Mouse (Mus musculus): ENCODE measurements around the gene Btn1a1. TPM values are rescaled to one million over a fixed set of nuclear protein-coding genes. Genes with fewer than 3 reads are reported as not detected.

The Btn1a1 gene
- total and polyA plus RNA-seq, 2 experiments from 2014 or later, result 0.18 TPM; not detected in 1

DNA sequence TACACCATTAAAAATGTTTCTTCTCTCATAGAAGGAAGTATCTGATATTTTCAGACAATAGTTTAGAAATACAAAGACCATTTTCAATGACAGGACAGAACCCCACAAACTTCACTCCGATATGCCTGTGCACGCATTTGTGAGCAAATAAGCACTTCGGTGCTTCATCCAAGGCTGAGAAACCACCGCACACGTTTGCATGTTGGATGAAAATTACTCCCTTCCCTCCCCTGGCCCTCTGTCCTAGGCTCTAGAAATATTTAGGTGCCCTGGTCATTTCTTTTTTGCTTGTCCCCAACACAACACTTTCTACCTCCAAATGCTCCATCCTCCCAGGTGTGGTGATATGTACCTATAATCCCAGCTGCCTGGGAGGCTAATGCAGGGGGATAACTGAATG lies 35.8 kb upstream of the Btn1a1 start:
- Histone ChIP-seq H3K36me3 (replicated peaks; ENCODE audit: control insufficient read depth, insufficient read depth, low read length) (no peaks in the 10 kb centered on the region), H3K27me3 (ENCODE audit: control insufficient read depth, insufficient read depth, low read length) (no peaks in the 10 kb centered on the region), H3K27ac (ENCODE audit: low read depth) (no peak overlapping the region), H3K4me2 (ENCODE audit: low read depth, low read length) (no peak overlapping the region), H3K4me3 (ENCODE audit: low read depth, low read length) (no peak overlapping the region), H3K9ac (replicated peaks; ENCODE audit: low read depth, low read length) (no peak overlapping the region), H3K4me1 (ENCODE audit: control insufficient read depth, insufficient read depth) (0 out of 2 replicates have a peak, but pooled peaks cover 14% of the 10 kb centered on the region), H3K9me3 (replicated peaks; ENCODE audit: control insufficient read depth, low read length) (no peaks in the 10 kb centered on the region)
- no peak for DNase-seq (ENCODE audit: low spot score)
- no peak for ATAC-seq (ENCODE audit: insufficient read depth, low read depth)
- TF ChIP-seq CTCF (IDR thresholded peaks at IDR 0.05; ENCODE audit: low read depth) (no peak), EP300 (IDR thresholded peaks at IDR 0.05; ENCODE audit: low read depth) (no peak)
- 29% methylated on average over 5 of the region's 5 CpGs for whole genome bisulfite sequencing

DNA sequence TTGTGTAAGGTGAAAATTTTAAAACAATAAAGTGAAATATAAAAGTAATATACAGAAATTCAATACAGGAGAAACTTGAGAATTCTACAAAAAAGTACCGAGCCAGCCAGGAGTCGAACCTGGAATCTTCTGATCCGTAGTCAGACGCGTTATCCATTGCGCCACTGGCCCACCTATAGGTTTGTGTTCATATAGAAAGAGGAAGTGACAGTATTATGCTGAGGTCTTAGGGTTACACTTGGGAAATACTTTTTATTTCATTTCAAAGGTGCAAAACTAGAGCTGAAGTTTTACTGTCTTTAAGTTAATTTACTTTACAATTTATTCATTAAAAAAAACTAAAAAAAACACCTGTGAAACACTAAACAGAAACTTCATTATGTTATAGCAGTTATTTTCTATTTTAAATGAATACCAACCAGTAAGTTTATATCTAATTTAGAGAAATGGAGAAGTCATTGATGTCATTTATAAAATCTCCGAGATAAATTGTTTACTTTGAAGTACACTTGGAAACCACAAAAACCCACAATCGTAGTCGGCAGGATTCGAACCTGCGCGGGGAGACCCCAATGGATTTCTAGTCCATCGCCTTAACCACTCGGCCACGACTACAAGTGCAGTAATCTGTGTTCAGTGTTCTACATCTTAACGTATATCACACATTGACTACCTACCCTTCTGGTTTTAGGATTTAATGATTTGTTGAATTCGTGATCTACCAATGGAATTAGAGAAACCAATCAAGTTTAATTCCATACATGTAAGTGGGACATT lies 34.9 kb upstream of the Btn1a1 start:
- H3K4me1 ChIP-seq (ENCODE audit: control insufficient read depth, insufficient read depth), result 0 out of 2 replicates have a peak, but pooled peaks cover 12% of the 10 kb centered on the region

DNA sequence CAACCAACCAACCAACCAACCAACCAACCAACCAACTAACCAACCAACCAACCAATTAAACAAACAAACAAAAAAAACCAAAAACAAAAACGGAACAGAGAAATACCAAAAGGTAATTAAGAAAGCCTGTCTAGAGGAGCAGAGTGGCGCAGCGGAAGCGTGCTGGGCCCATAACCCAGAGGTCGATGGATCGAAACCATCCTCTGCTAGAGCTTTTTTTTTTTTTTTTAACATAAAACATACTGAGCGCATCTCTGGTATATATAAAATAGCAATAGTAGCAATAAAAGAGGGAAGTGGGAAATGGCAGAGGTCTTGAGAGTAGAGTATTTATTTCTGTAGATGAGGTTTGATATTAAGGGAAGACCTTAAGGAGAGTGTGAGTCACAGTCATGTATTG lies 34.2 kb upstream of the Btn1a1 start:
- TF ChIP-seq CTCF (IDR thresholded peaks at IDR 0.05; ENCODE audit: low read depth), result no peak
- no peak for TF ChIP-seq EP300 (IDR thresholded peaks at IDR 0.05; ENCODE audit: low read depth)
- no peak overlapping the region for H3K9ac ChIP-seq (replicated peaks; ENCODE audit: low read depth, low read length)
- no peaks in the 10 kb centered on the region for H3K36me3 ChIP-seq (replicated peaks; ENCODE audit: control insufficient read depth, insufficient read depth, low read length)
- no peak overlapping the region for H3K4me3 ChIP-seq (ENCODE audit: low read depth, low read length)
- H3K4me1 ChIP-seq (ENCODE audit: control insufficient read depth, insufficient read depth), result 0 out of 2 replicates have a peak, but pooled peaks cover 9% of the 10 kb centered on the region
- no peaks in the 10 kb centered on the region for H3K27me3 ChIP-seq (ENCODE audit: control insufficient read depth, insufficient read depth, low read length)
- ATAC-seq (ENCODE audit: insufficient read depth, low read depth) (no peak), DNase-seq (ENCODE audit: low spot score) (no peak)
- WGBS, result 39% methylated on average over 7 of the region's 7 CpGs
- H3K9me3 ChIP-seq (replicated peaks; ENCODE audit: control insufficient read depth, low read length), result no peaks in the 10 kb centered on the region
- no peak overlapping the region for H3K4me2 ChIP-seq (ENCODE audit: low read depth, low read length)
- no peak overlapping the region for H3K27ac ChIP-seq (ENCODE audit: low read depth)

More for the DNA sequence above, 34.9 kb upstream of the Btn1a1 start:
- DNase-seq (ENCODE audit: low spot score) (no peak), ATAC-seq (ENCODE audit: insufficient read depth, low read depth) (no peak)
- TF ChIP-seq EP300 (IDR thresholded peaks at IDR 0.05; ENCODE audit: low read depth), result no peak
- no peak for TF ChIP-seq CTCF (IDR thresholded peaks at IDR 0.05; ENCODE audit: low read depth)
- 9% methylated on average over 17 of the region's 17 CpGs for WGBS
- Histone ChIP-seq H3K4me2 (ENCODE audit: low read depth, low read length) (no peak overlapping the region), H3K4me3 (ENCODE audit: low read depth, low read length) (no peak overlapping the region), H3K36me3 (replicated peaks; ENCODE audit: control insufficient read depth, insufficient read depth, low read length) (no peaks in the 10 kb centered on the region), H3K9ac (replicated peaks; ENCODE audit: low read depth, low read length) (no peak overlapping the region), H3K27ac (ENCODE audit: low read depth) (no peak overlapping the region), H3K9me3 (replicated peaks; ENCODE audit: control insufficient read depth, low read length) (no peaks in the 10 kb centered on the region), H3K27me3 (ENCODE audit: control insufficient read depth, insufficient read depth, low read length) (no peaks in the 10 kb centered on the region)

DNA sequence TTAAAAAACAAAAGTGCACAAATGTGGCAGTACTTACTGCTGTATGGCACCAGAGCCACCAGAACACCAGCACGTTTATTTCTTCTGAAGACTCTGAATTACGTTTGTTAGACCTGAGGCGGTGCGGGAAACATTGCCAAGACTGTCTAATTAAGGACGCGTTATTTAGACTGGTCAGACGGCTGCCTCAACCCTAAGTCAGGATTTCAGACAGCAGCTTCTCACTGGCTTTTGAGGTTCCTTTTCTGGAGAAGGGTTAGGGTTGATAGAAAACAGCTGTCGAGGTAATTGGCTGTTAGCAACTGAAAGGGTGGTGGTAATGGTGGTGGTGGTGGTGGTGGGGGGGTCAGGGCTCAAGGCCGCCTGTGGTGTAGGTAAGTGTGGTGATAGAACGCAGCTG lies 33.0 kb upstream of the Btn1a1 start:
- WGBS, result 8% methylated on average over 10 of the region's 10 CpGs
- Histone ChIP-seq H3K9me3 (replicated peaks; ENCODE audit: control insufficient read depth, low read length) (no peaks in the 10 kb centered on the region), H3K27ac (ENCODE audit: low read depth) (no peak overlapping the region), H3K4me2 (ENCODE audit: low read depth, low read length) (peak overlapping the region; percentile 50), H3K27me3 (ENCODE audit: control insufficient read depth, insufficient read depth, low read length) (no peaks in the 10 kb centered on the region), H3K4me3 (ENCODE audit: low read depth, low read length) (peak overlapping the region; percentile 24), H3K4me1 (ENCODE audit: control insufficient read depth, insufficient read depth) (0 out of 2 replicates have a peak, but pooled peaks cover 4% of the 10 kb centered on the region), H3K36me3 (replicated peaks; ENCODE audit: control insufficient read depth, insufficient read depth, low read length) (no peaks in the 10 kb centered on the region), H3K9ac (replicated peaks; ENCODE audit: low read depth, low read length) (no peak overlapping the region)
- TF ChIP-seq CTCF (IDR thresholded peaks at IDR 0.05; ENCODE audit: low read depth), result no peak
- TF ChIP-seq EP300 (IDR thresholded peaks at IDR 0.05; ENCODE audit: low read depth), result no peak
- DNase-seq (ENCODE audit: low spot score) (no peak), ATAC-seq (ENCODE audit: insufficient read depth, low read depth) (no peak)

DNA sequence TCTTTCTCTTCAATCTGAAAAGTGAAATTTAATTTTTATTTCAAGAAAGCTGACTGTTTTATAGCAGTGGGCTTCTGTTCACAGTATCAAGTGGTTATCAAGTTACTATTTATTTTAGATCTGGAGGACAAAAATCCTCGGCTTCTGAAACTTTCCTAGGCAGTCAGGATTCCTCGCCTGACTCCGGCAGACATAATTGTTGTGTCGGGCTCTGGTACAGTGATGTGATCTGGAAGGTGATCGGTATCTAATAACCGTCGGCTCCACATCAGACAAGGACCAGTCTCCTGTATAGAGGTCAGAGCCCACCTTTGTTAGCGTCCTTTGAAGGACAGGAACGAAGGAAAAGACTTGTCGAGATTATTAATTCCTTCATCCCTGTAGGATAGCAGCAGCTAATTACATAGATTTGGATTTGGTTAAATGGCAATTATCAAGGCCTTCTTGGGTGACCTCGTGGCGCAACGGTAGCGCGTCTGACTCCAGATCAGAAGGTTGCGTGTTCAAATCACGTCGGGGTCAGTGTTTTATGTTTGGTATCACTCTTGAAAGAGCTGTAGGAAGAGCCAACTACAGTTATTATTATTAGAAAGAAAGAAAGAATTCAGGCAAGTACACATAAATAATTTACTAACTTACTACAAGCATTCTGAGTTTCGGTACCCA lies 32.1 kb upstream of the Btn1a1 start:
- no peak overlapping the region for H3K27ac ChIP-seq (ENCODE audit: low read depth)
- H3K9me3 ChIP-seq (replicated peaks; ENCODE audit: control insufficient read depth, low read length), result no peaks in the 10 kb centered on the region
- no peaks in the 10 kb centered on the region for H3K27me3 ChIP-seq (ENCODE audit: control insufficient read depth, insufficient read depth, low read length)
- ATAC-seq (ENCODE audit: insufficient read depth, low read depth), result no peak
- TF ChIP-seq EP300 (IDR thresholded peaks at IDR 0.05; ENCODE audit: low read depth), result no peak
- no peak for TF ChIP-seq CTCF (IDR thresholded peaks at IDR 0.05; ENCODE audit: low read depth)
- 17% methylated on average over 19 of the region's 19 CpGs for WGBS
- no peaks in the 10 kb centered on the region for H3K36me3 ChIP-seq (replicated peaks; ENCODE audit: control insufficient read depth, insufficient read depth, low read length)
- no peak overlapping the region for H3K9ac ChIP-seq (replicated peaks; ENCODE audit: low read depth, low read length)
- 0 out of 2 replicates have a peak, but pooled peaks cover 3% of the 10 kb centered on the region for H3K4me1 ChIP-seq (ENCODE audit: control insufficient read depth, insufficient read depth)
- H3K4me2 ChIP-seq (ENCODE audit: low read depth, low read length), result peak overlapping the region; percentile 50
- no peak for DNase-seq (ENCODE audit: low spot score)
- peak overlapping the region; percentile 24 for H3K4me3 ChIP-seq (ENCODE audit: low read depth, low read length)
